Mouse (Mus musculus) adrenal gland, postnatal 4 days (tissue): ENCODE results near the gene Myl10. TPM values are rescaled to one million over a fixed set of nuclear protein-coding genes. Genes with fewer than 3 reads are reported as not detected.
"Not testable (repeated sequence)": the region's sequence is repeated elsewhere in the genome, so short reads cannot be mapped to it uniquely, and the experiment has no call there.

Source experiments
- DNase-seq, 2 experiments: peaks; one replicate each; pipeline ENCODE4 v3.0.0; 2021 to 2022; ENCODE audit warnings: low spot score in 2 of 2, mixed read lengths in 2 of 2
- long read RNA-seq, 2 experiments: library from polyadenylated mRNA; stranded (forward); transcript quantifications; one replicate each; pipeline ENCODE4 v2.0.0; 2021
- total RNA-seq, 2 experiments: library from RNA; stranded (reverse); gene quantifications; 2 replicates each; pipeline ENCODE4 v1.2.3; 2021

Myl10 gene
- under 1 TPM in 1 of 2 experiments, not detected in 1; 0.65 TPM for total RNA-seq
- long read RNA-seq, experiment 1, result 0 reads
- long read RNA-seq, experiment 2, result 0 reads

DNA sequence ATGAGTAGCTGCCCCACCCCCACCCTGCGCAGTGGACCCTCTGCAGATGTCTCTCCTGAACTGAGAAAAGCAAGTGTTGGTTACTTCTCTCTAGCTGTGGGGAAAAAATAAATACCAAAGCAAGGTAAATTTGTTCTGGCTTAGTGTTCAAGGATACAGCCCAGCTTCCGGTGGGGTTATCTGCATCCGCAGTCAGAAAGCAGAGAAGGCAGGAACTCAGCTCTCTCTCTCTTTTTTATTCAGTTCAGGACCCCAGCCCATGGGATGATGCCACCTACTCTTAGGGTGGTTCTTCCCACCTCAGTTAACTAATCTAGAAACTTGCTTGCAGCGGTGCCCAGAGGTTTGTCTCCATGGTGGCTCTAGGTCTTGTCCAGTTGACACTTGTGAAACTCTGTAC lies at the start of gene Myl10:
Gene Myl10 (plus strand): TSS at position 363 of the 400 bp plus-strand sequence.
- no peak for DNase-seq

DNA sequence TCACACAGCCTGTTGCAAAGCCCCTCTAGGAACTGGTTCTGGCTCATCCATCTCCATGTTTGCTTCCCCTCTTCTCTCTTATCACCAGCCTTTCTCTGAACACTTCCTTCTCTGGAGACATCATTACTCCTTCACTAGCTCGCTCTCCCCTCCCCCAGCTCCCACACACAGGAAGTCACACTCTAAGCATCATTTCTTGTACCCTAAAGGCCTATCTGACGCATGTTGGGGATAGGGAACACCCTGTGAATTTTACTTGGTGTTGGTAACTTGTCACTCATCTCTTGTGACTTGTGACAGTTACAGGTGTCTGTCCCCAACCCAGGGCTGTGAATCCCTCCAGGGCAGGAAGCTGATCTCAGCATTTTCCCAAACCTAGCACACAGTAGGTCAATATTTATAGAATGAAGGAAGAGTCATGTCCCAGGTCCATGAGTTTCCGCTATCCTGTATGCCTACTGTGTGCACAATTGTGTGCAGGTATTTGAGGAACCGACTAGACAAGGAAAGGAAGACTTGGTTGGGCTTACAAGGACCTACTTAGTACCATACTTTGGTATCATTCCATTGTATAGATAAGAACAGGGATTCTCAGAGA lies 46.1 kb upstream of the Myl10 start:
- no peak for DNase-seq

DNA sequence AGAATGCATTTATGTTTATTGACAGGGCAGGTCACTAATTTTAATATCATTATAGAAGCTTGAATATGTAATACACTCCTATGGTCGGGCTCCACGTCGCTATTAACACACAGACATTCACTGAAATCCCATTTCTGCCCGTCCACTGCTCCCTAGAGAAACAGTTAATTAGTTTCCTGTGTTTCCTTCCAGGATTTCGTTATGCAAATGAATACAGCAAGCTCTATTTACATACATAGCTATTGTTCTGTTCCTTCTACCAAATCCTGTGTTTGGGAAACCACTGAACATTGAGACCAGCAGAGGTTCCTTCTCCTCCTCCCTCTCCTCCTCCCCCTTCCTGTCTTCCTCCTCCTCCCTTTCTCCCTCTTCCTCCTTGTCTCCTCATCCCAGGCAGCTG lies 43.9 kb upstream of the Myl10 start:
- no peak for DNase-seq

DNA sequence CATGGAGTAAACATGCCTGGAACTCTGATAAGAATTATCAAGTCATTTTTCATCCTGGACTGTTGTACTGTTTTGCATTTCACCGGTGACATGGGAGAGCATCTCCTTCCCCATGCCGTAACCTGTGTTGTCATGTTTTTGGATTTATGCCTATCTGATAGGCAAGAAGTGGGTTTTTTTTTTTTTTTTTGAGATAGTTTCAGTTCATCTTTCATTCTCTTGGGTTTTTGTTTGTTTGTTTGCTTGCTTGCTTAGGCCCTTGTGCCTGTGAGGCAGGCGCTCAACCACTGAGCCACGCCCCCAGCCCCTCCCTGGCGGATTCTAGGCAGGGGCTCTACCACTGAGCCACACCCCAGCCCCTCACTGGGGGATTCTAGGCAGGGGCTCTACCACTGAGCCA lies 43.3 kb upstream of the Myl10 start:
- no peak for DNase-seq

DNA sequence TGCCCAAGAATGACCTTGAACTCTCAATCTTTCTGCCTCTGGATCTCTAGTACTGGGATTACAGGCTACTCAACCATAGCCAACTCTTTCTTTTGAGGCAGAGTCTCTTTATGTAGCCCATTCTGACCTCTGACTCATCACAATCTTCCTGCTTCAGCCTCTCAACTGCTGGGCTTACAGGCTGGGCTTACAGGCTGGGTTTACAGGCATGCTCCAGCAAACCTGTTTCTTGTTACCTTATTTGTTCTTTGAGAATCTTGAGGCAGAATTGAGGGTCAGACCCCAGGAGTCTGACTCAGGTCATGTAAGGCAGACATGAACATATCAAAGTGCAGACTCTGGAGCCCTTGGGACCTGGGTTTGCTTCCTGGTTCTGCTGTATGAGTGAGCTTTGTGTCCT lies 38.5 kb upstream of the Myl10 start:
- no peak for DNase-seq

DNA sequence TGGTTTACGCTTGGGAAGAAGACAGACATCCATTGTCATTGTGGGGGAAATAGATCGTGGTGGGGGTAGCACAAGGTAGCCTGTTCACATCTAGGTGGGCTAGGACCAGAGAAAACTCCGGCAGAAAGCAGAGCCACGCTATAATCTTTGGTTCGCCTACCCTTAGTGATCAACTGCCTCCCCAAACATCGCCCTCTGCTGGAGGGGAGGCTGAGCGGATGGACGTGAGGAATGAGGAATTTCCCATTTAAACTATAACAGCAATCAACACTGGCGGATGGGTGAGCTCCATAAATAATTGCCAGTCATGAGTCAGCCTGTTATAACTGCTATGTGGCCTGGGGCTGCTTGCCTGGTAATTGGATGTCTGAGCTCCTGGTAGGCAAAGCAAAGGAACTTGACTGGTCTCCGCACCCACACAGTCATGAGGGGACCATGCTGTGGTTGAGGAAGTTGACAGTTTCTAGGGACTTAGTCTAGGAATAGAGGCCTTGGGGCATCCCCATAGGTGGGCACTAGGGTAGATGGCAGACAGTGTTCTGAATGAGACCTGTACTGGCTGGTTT lies 36.0 kb upstream of the Myl10 start:
- no peak for DNase-seq

DNA sequence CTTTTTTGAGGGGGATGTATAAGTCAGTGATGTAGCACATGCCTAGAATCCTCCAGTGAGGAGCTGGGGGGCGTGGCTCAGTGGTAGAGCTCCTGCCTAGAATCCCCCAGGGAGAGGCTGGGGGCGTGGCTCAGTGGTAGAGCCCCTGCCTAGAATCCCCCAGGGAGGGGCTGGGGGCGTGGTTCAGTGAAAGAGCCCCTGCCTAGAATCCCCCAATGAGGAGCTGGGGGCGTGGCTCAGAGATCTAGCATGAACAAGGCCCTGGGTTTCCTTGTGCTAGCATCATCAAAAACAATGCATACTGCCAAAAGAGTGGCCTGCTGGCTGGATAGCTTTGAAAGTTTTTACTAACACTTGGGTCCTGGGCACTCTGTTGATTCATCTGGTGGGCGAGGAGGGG lies 32.2 kb upstream of the Myl10 start:
- DNase-seq, result not testable (repeated sequence)

DNA sequence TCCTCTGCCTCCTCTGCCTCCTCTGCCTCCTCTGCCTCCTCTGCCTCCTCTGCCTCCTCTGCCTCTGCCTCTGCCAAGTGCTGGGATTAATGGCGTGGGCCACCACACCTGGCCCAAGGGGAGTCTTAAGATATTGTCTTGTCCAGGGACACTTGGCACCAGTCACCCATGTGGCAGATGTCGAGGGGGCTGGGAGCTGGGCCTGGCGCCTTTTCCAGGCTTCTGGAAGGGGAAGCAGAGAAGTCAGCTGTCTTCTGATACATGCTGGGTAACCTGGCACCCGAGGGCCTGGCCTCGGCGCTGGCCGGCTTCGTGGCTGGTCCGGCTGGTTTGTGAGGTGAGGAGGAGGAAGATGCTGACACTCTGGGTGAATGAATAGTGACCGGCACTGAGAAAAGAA lies 30.7 kb upstream of the Myl10 start:
- no peak for DNase-seq

DNA sequence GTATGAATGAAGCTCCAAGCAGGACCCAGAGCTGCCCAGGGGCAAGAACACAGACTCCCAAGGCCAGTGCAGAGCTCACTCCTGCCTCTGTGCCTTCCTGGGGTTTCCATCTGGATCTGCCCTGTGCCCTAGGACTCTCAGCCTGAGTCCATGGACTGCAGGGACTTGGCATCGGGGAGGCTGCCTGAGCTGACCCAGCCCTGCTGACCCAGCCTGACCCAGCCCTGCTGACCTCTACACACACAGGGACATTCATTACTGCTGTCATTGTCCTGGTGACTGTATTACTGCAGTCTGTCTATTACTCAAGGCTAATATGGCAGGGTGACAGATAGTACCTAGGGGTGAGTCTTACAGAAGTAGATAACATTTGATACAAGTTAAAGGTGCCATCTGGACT lies 30.1 kb upstream of the Myl10 start:
- DNase-seq, result no peak

DNA sequence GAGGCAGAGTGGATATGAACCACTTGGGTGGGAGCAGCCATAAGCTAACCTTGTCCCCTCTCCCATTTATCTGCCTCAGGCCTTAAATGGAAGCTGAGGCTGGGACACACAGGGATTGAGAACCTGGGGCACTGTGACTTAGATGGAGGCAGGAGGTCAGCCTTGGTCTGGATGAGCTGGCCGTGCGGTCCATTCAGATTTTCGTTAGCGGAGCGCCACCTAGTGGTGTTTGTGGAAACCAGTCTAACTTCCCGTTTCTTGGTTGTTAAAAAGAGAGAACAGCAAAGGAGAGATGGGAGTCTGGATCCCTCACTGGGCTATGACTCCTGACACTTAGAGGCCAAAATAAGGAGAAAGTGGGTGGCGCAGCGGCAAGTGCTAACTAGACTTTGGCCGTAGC lies 28.4 kb upstream of the Myl10 start:
- DNase-seq, result peak; percentile 66 to 69

DNA sequence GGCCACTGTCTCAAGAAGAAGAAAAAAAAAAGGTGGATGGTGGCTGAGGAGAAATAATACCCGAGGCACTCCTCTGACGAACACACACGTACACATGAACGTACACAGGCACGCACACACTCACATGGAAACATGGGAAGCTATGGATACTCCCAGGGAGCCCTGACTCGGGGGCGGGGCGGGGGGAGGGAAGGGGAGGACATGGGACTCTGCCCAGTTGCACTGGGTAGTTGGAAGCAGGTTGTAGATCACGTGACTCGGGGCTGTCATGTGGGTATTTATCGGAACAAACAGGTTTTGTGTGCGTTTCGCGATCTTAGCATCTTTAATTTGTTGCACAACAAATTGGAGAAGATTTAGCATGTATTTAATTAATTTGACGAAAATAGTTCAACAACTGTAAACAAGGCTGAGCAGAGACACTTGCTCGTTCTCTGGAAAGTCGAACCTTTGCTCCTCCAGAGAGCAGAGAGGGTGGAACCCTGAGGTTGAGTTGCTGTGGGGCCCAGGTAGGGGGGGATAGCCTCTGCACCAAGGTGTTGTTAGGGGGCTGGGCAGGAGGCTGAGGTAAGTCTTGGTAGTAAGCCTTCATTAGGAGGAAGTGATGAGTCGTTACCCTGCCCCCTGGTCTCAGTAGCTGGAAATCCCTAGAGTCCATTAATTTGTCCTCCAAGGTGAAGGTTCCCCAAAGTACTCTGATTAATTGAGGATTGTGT lies 16.5 kb upstream of the Myl10 start:
- no peak for DNase-seq

DNA sequence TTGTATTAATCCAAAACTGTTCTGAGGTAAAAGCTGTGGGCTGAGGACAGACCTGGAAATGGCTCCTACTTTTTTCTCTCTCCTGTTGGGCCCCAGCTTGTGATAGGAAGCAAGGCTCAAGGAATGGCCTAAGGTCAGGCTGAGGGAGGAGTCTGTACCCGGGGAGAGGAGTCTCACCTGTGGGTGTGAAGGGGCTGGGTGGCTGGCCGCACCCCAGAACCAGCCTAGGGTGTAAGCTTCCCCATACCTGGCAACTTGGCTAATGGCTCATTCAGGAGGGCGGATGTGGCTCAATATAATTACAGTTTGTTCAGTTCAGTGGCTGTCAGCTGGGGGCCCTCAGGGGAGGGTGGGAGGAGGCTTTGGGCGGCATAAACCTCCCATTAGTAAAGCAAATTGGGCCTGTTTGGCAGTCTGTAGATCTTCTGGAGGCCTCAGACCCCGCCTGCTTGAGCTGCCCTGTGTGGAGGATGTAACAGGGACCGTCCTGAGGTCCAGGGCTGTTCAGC lies 14.1 kb upstream of the Myl10 start:
- no peak for DNase-seq

DNA sequence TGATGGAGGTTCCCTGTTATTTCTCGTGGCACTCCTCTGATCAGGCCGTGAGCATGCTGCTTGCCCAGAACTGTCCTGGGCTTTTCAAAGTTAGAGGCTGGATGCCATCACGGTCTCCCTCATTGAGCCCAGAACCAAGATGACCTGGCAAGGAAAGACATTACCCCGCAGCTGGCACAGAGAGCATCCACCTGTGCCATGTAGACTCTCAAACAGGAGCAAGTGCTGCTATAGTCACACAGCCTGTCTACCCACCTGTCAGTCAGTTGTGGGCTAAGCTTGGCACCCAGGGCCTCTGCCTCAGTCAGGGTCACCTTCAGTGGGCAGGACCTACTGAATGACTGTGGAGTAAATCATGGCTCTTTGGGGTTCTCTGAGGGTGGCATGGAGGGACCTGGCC lies 6.6 kb upstream of the Myl10 start:
- no peak for DNase-seq

DNA sequence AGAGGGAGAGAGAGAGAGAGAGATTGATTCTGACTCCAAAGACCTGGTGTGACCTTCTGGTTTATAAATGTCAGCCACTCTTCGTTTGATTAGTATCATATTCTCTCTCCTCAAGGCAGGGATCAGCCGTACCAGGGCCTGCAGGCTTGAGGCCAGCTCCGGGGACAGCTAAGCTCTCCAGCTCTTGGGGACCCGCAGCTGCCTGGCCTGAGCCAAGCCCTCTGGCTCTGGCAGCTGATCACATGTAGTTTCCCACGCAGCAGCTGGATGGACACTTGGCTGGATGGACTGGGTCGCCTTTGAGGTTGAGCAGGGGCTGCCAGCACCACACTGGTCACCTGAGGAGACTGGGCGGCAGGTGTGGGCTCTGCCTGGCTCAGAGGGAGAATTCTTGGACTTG lies 5.4 kb upstream of the Myl10 start:
- no peak for DNase-seq

DNA sequence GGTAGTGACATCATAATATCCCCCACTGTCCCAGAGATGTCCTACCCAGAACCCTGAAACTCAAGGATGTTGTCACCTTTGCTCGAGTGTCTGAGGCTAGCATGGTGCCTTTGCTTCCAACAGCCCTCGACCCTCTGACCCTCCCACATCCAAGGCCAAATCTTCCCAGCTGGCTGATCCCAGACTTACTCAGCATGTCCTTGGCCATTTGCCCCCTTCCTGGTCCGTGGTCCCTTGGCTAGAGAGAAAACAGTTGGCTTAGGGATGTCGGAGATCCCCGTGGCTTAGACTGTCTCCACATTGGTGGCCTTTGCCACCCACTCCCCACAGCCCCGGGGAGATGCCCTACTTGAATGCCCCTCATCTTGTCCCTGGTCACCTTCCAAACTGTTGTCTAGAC lies 4.1 kb upstream of the Myl10 start:
- no peak for DNase-seq

DNA sequence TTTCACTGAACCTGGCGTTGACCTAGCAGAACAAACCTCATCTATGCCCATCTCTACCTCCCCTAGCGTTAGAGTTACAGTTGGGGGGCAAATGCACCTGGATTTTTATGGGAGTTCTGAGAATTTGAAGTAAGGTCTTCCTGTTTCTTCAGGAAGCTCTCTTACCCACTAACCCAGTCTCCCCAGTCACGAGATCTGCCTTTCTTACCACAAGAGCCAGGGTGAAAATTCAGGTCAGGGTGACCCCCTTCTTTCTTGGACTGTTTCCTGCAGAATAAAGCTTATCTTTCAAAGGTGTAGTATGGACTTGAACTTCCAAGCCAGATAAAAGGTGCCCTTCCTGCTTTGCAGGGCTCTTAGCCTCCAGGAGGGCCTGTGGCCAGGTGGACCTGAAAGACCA lies 1.8 kb upstream of the Myl10 start:
- no peak for DNase-seq

DNA sequence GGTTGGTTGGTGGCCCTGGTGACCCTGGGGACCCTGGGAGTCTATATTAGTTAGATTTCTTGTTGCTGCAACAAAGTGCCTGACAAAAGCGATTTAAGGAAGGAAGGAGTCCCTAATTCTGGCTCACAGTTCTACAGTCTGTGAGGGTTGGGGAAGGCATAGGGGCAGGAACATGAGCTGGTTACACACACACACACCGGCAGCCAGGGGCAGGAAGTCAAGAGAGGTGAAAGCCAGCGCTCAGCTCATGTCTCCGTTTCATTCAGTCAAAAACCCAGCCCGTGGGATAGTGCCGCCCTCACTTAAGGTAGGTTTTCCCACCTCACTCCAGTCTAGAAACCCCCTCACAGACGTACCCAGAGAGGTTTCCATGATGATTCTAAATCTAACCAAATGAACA lies 472 bp downstream of the Myl10 start:
- DNase-seq, result no peak

DNA sequence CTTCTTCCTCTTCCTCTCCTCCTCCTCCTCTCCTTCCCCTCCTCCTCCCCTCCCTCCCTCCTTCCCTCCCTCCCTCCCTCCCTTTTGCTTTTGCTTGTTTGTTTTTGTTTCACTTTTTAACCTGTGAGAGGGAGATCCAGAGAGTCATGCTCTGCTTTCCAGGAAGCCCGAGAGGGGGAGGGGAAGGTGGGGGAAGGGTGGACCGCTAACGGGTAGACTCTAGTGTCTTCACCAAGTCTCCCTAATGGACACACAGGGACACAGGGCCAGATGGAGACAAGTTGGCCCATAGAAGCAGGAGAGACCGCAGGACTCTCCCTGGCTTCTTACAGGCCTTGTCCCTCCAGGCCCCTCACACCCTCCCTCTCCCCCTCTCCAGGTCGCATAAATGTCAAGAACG lies 2.0 kb downstream of the Myl10 start:
- DNase-seq, result no peak

DNA sequence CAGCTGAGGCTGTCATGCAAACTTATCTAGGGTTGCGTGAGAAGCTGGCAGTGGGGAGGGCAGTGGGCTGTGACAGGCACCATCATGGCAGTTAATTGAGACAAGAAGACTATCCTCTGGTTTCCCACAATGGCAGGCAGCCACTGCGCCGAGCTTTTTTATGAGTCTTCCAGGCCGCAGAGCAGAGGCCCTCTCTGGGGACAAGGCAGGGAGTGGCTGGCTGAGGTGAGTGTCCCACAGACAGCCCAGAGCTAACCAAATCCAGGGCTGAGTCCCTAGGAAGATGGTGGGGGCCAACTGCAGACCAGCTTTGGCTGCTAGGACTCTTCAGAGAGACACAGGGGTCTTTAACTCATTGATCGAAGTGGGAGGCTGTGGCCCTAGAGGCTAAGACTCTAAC lies 3.6 kb downstream of the Myl10 start:
- no peak for DNase-seq

DNA sequence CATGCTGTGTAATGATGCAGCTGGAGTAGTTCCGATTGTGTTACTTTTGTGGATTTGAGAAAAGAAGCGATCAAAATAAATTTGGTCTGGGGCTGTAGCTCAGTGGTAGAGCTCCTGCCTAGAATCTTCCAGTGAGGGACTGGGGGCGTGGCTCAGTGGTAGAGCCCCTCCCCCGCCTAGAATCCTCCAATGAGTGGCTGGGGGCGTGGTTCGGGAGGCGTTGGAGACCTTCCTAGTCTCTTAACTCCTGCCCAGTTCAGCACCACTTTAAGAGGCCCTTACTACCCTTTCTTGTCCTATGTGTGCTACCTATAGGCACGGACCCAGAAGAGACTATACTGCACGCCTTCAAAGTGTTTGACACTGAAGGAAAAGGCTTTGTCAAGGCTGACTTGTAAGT lies 4.7 kb downstream of the Myl10 start:
- no peak for DNase-seq

DNA sequence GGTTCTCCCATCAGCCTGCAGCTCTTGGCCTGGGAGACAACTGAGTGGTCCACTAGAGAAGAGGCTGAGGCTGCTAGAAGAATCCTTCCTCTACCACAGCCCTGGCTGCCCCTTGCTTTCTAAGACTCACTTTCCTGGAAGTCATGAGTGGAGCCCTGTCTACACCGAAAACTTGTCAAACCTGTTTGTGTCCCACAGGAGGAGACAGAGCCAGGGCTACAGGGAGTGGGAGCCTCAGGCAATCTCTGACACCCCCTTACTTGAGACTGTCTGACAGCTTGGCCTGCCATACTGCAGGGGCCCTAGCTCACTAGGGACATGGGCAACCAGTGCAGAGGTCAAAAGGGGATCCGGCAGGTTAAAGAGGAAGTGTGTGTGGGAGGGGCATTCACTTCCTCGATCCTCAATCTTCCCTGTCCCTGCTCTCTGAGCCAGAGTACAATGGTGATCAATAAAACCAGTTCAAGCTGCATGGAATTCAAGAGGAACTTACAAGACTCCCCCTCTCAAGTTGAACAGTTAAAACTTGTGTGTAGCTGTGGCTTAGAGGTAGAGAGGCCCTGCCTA lies 9.3 kb downstream of the Myl10 start:
- no peak for DNase-seq

DNA sequence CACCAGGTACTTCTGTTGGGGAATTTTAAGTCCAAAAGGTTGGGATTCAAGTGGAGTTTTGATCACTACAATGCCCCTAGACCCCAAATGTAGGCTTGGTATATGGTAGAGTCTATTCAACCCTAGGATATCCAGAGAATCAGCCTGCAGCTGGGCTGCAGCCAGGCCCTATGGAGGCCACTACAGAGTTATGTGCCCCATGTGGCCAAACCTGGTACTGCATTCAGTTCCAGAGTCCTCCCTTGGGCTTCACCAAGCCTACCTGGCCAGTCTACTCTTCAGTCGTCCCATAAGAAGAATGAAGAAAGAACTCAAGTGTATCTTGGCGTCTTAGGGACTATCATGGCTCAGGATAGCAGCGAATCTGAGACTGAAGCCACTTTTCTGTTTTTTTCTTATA lies 10.8 kb downstream of the Myl10 start:
- DNase-seq, result peak; percentile 47 to 54
